Mouse (Mus musculus): ENCODE data around the gene Cacng3. TPM values are rescaled to one million over a fixed set of nuclear protein-coding genes. Genes with fewer than 3 reads are reported as not detected.

Cacng3 gene
- 1.3 TPM in 2 replicates for polyA plus RNA-seq (2014; fragmentation: Nextera tagmentation; extraction: Ambion mirVana)

DNA sequence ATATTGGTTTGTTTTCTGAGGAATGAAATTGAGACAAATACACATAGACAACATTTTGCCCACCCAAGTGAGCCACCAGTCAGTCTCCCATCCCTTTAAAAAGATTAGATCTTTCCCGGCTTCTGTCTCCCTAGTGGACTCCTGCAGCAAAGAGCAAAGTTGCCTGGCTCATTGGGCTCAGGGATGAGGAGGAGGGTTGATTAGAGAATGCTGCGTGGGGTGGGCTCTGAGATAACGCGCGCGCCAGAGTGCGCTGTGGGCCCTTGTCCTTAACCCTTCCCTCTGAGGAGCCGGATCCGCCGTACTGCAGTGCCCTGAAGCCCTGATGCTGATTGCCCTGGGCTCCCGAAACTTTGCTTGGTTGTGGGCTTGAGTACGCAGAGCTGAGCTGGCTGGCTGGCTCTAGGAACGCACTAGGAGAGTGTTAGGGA, at the start of gene Cacng3:
TSS of gene Cacng3 (plus strand) at position 51 of the 431 bp plus-strand sequence.
- Histone ChIP-seq H3K4me1 (replicated peaks; ENCODE audit: control insufficient read depth, insufficient read depth, low read length) (no peaks in the 10 kb centered on the region), H3K27me3 (ENCODE audit: control insufficient read depth, insufficient read depth, low read length) (peaks cover 8% of the 10 kb centered on the region; the same call in 1 of the 2 replicates), H3K4me2 (ENCODE audit: low read depth, low read length, severe bottlenecking) (peak within 1 kb of the TSS; percentile 40), H3K27ac (ENCODE audit: low read depth, low read length) (no peak within 1 kb of the TSS), H3K9ac (ENCODE audit: low read length) (no peak within 1 kb of the TSS), H3K9me3 (ENCODE audit: control insufficient read depth, low read length) (no peaks in the 10 kb centered on the region), H3K36me3 (ENCODE audit: control insufficient read depth, insufficient read depth, low read length) (no peaks in the 10 kb centered on the region), H3K4me3 (ENCODE audit: low read depth, low read length) (peak within 1 kb of the TSS; percentile 7; the same call in 1 of the 2 replicates)
- WGBS = 9% methylated on average over 13 of the region's 13 CpGs
- DNase-seq (ENCODE audit: low spot score) (no peak), ATAC-seq (replicated peaks; ENCODE audit: low FRiP score) (no peak)

- Histone ChIP-seq H3K27ac (ENCODE audit: low read depth, low read length) (no peak overlapping the region), H3K27me3 (ENCODE audit: control insufficient read depth, insufficient read depth, low read length) (no peaks in the 10 kb centered on the region), H3K4me1 (replicated peaks; ENCODE audit: control insufficient read depth, insufficient read depth, low read length) (no peaks in the 10 kb centered on the region; the same call in 1 of the 2 replicates), H3K4me2 (ENCODE audit: low read depth, low read length, severe bottlenecking) (no peak overlapping the region), H3K9me3 (ENCODE audit: control insufficient read depth, low read length) (no peaks in the 10 kb centered on the region), H3K9ac (ENCODE audit: low read length) (no peak overlapping the region), H3K4me3 (ENCODE audit: low read depth, low read length) (no peak overlapping the region), H3K36me3 (ENCODE audit: control insufficient read depth, insufficient read depth, low read length) (no peaks in the 10 kb centered on the region)
- ATAC-seq (replicated peaks; ENCODE audit: low FRiP score) (peak; percentile 39; the same call in 1 of the 2 replicates), DNase-seq (ENCODE audit: low spot score) (no peak)
- WGBS = 25% methylated on average over 9 of the region's 9 CpGs
Measured at GRCm38 (mm10) chr7:122622125-122622774, 48.0 kb upstream of the Cacng3 start.

DNA sequence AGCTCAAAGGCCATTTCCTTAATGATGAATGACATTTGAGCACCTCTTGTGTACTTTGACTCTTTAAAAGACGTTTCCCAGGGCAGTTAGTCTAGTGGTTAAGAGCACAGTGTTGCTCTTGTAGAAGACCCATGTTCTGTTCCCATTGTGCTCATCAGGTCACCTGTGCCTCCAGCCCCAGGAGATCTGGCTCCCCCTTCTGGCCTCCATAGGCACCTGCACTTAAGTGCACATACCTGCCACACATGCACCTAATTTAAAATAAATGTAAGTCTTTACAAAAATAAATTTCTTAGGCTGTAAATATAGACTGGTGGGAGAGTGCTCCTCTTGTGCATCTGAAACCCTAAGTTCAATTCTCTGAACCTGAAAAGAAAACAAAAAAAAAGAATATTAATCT, 46.5 kb upstream of the Cacng3 start:
- no peaks in the 10 kb centered on the region for H3K36me3 ChIP-seq (ENCODE audit: control insufficient read depth, insufficient read depth, low read length)
- H3K9me3 ChIP-seq (ENCODE audit: control insufficient read depth, low read length) = no peaks in the 10 kb centered on the region
- no peak overlapping the region for H3K27ac ChIP-seq (ENCODE audit: low read depth, low read length)
- H3K4me2 ChIP-seq (ENCODE audit: low read depth, low read length, severe bottlenecking) = no peak overlapping the region
- no peaks in the 10 kb centered on the region; the same call in 1 of the 2 replicates for H3K4me1 ChIP-seq (replicated peaks; ENCODE audit: control insufficient read depth, insufficient read depth, low read length)
- no peak for ATAC-seq (replicated peaks; ENCODE audit: low FRiP score)
- no peak overlapping the region for H3K4me3 ChIP-seq (ENCODE audit: low read depth, low read length)
- H3K9ac ChIP-seq (ENCODE audit: low read length) = no peak overlapping the region
- no peak for DNase-seq (ENCODE audit: low spot score)
- no peaks in the 10 kb centered on the region for H3K27me3 ChIP-seq (ENCODE audit: control insufficient read depth, insufficient read depth, low read length)
- 61% methylated on average over 1 of the region's 1 CpGs for WGBS

DNA sequence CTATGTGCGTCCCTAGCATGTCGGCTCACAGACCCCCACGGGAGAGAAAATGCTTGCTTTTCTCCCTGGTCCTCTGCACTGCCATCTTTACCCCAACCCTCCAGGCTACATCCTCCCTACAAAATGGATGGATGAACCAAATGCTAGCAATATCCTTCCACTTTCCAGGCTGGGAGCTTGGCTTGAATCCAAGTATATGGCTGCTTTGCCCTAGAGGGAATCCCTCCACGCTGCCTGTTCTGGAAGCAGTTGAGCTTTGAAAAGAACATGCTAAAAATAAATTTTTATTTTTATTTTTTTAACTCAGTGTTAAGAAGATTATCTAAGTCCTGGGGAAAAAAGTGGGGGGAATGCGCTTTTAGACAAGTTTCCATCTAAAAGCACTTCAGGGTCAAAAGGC, 42.2 kb upstream of the Cacng3 start:
- 95% methylated on average over 5 of the region's 5 CpGs for WGBS
- ATAC-seq (replicated peaks; ENCODE audit: low FRiP score) (no peak), DNase-seq (ENCODE audit: low spot score) (no peak)
- no peaks in the 10 kb centered on the region for H3K36me3 ChIP-seq (ENCODE audit: control insufficient read depth, insufficient read depth, low read length)
- no peaks in the 10 kb centered on the region for H3K4me1 ChIP-seq (replicated peaks; ENCODE audit: control insufficient read depth, insufficient read depth, low read length)
- H3K27me3 ChIP-seq (ENCODE audit: control insufficient read depth, insufficient read depth, low read length) = no peaks in the 10 kb centered on the region
- no peaks in the 10 kb centered on the region for H3K9me3 ChIP-seq (ENCODE audit: control insufficient read depth, low read length)
- H3K4me3 ChIP-seq (ENCODE audit: low read depth, low read length) = no peak overlapping the region
- no peak overlapping the region for H3K4me2 ChIP-seq (ENCODE audit: low read depth, low read length, severe bottlenecking)
- no peak overlapping the region for H3K9ac ChIP-seq (ENCODE audit: low read length)
- H3K27ac ChIP-seq (ENCODE audit: low read depth, low read length) = no peak overlapping the region

GRCm38 (mm10) chr7:122630386-122630785, 39.9 kb upstream of the Cacng3 start:
- DNase-seq (ENCODE audit: low spot score) (no peak), ATAC-seq (replicated peaks; ENCODE audit: low FRiP score) (no peak)
- H3K36me3 ChIP-seq (ENCODE audit: control insufficient read depth, insufficient read depth, low read length) = no peaks in the 10 kb centered on the region
- H3K4me1 ChIP-seq (replicated peaks; ENCODE audit: control insufficient read depth, insufficient read depth, low read length) = no peaks in the 10 kb centered on the region
- no peak overlapping the region for H3K9ac ChIP-seq (ENCODE audit: low read length)
- WGBS = 92% methylated on average over 2 of the region's 2 CpGs
- H3K9me3 ChIP-seq (ENCODE audit: control insufficient read depth, low read length) = no peaks in the 10 kb centered on the region
- H3K4me3 ChIP-seq (ENCODE audit: low read depth, low read length) = no peak overlapping the region
- H3K27ac ChIP-seq (ENCODE audit: low read depth, low read length) = no peak overlapping the region
- H3K4me2 ChIP-seq (ENCODE audit: low read depth, low read length, severe bottlenecking) = no peak overlapping the region
- no peaks in the 10 kb centered on the region for H3K27me3 ChIP-seq (ENCODE audit: control insufficient read depth, insufficient read depth, low read length)

GRCm38 (mm10) chr7:122631151-122631550, 39.1 kb upstream of the Cacng3 start:
- H3K27me3 ChIP-seq (ENCODE audit: control insufficient read depth, insufficient read depth, low read length) = no peaks in the 10 kb centered on the region
- ATAC-seq (replicated peaks; ENCODE audit: low FRiP score) (no peak), DNase-seq (ENCODE audit: low spot score) (no peak)
- H3K4me3 ChIP-seq (ENCODE audit: low read depth, low read length) = no peak overlapping the region
- no peaks in the 10 kb centered on the region for H3K4me1 ChIP-seq (replicated peaks; ENCODE audit: control insufficient read depth, insufficient read depth, low read length)
- no peaks in the 10 kb centered on the region for H3K36me3 ChIP-seq (ENCODE audit: control insufficient read depth, insufficient read depth, low read length)
- no peak overlapping the region for H3K27ac ChIP-seq (ENCODE audit: low read depth, low read length)
- H3K4me2 ChIP-seq (ENCODE audit: low read depth, low read length, severe bottlenecking) = no peak overlapping the region
- WGBS = 77% methylated on average over 3 of the region's 3 CpGs
- no peak overlapping the region for H3K9ac ChIP-seq (ENCODE audit: low read length)
- H3K9me3 ChIP-seq (ENCODE audit: control insufficient read depth, low read length) = no peaks in the 10 kb centered on the region

DNA sequence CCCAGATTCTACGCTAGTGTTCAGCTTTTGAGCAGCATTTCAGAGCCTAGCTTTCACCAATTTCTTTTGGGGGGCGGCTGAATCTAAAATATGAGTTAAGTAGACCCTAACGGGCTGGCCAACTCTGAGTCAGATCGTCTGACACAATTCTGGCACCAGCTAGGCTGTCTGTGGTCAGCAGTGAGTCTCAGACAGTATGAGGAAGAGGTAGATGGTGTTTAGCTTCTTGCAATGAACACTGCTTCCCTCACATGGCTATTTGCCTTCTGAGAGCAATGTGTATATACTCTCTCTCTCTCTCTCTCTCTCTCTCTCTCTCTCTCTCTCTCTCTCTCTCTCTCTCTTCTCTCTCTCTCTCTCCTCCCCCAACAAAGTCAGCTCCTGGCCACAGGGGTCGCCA, 37.3 kb upstream of the Cacng3 start:
- Histone ChIP-seq H3K4me1 (replicated peaks; ENCODE audit: control insufficient read depth, insufficient read depth, low read length) (no peaks in the 10 kb centered on the region), H3K27me3 (ENCODE audit: control insufficient read depth, insufficient read depth, low read length) (no peaks in the 10 kb centered on the region), H3K4me3 (ENCODE audit: low read depth, low read length) (no peak overlapping the region), H3K27ac (ENCODE audit: low read depth, low read length) (no peak overlapping the region), H3K36me3 (ENCODE audit: control insufficient read depth, insufficient read depth, low read length) (no peaks in the 10 kb centered on the region), H3K4me2 (ENCODE audit: low read depth, low read length, severe bottlenecking) (no peak overlapping the region), H3K9me3 (ENCODE audit: control insufficient read depth, low read length) (no peaks in the 10 kb centered on the region), H3K9ac (ENCODE audit: low read length) (no peak overlapping the region)
- 84% methylated on average over 5 of the region's 5 CpGs for WGBS
- ATAC-seq (replicated peaks; ENCODE audit: low FRiP score) = no peak
- no peak for DNase-seq (ENCODE audit: low spot score)

- Histone ChIP-seq H3K9ac (ENCODE audit: low read length) (no peak overlapping the region), H3K9me3 (ENCODE audit: control insufficient read depth, low read length) (no peaks in the 10 kb centered on the region), H3K27me3 (ENCODE audit: control insufficient read depth, insufficient read depth, low read length) (no peaks in the 10 kb centered on the region), H3K36me3 (ENCODE audit: control insufficient read depth, insufficient read depth, low read length) (no peaks in the 10 kb centered on the region), H3K4me1 (replicated peaks; ENCODE audit: control insufficient read depth, insufficient read depth, low read length) (no peaks in the 10 kb centered on the region), H3K4me3 (ENCODE audit: low read depth, low read length) (no peak overlapping the region), H3K4me2 (ENCODE audit: low read depth, low read length, severe bottlenecking) (no peak overlapping the region), H3K27ac (ENCODE audit: low read depth, low read length) (no peak overlapping the region)
- WGBS = 87% methylated on average over 5 of the region's 5 CpGs
- no peak for ATAC-seq (replicated peaks; ENCODE audit: low FRiP score)
- no peak for DNase-seq (ENCODE audit: low spot score)
Measured at GRCm38 (mm10) chr7:122633463-122633862, 36.8 kb upstream of the Cacng3 start.

GRCm38 (mm10) chr7:122643676-122644075, 26.6 kb upstream of the Cacng3 start:
- H3K9me3 ChIP-seq (ENCODE audit: control insufficient read depth, low read length) = no peaks in the 10 kb centered on the region
- no peaks in the 10 kb centered on the region for H3K4me1 ChIP-seq (replicated peaks; ENCODE audit: control insufficient read depth, insufficient read depth, low read length)
- no peaks in the 10 kb centered on the region for H3K36me3 ChIP-seq (ENCODE audit: control insufficient read depth, insufficient read depth, low read length)
- H3K4me3 ChIP-seq (ENCODE audit: low read depth, low read length) = no peak overlapping the region
- ATAC-seq (replicated peaks; ENCODE audit: low FRiP score) = no peak
- no peak overlapping the region for H3K4me2 ChIP-seq (ENCODE audit: low read depth, low read length, severe bottlenecking)
- no peak overlapping the region for H3K27ac ChIP-seq (ENCODE audit: low read depth, low read length)
- H3K9ac ChIP-seq (ENCODE audit: low read length) = no peak overlapping the region
- 92% methylated on average over 8 of the region's 8 CpGs for WGBS
- no peaks in the 10 kb centered on the region for H3K27me3 ChIP-seq (ENCODE audit: control insufficient read depth, insufficient read depth, low read length)
- DNase-seq (ENCODE audit: low spot score) = no peak

Measured in forebrain, embryonic 11.5 days (tissue).